Comparison of ENCODE assay signal across 12 mouse cellular contexts in the genomic region with DNA sequence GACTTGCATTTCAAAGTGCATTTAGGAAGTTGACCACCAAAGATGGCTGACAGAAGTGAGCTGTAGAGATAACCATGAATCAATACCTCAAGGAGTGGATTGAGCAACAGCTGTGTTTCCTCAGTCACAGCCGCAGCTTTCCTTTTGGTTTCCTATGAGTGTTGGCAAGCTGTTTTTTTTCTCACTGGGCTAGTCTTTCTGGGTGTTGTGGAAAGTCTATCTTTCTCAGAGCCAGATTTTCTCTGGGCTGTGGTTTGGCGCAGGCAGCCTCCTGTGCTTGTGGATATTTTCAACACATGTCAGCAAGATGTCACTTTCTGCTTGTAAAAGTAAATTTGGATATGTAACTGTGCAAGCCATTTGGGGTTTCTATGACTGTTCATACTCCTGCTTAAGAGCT.
DNase-seq lines count a peak whose midpoint lies in the region; ATAC-seq lines count a peak whose summit lies in the region.
"Had no signal": no experiment of that assay in that cellular context is flagged by ENCODE, and none has a peak within 500 bp of the region (broad histone marks: within the 10 kb centered on the region; RNA-seq: fewer than 3 reads in every experiment).

No protein-coding gene starts in this region.

- peak; percentile 4 to 9 for DNase-seq in layer of hippocampus, adult 8-10 months (ENCODE audit: low spot score in 2 of 2)
- DNase-seq in layer of hippocampus, postnatal 10 days (ENCODE audit: low spot score in 2 of 2) = no peak
- DNase-seq in NIH3T3 (ENCODE audit: low read depth) = peak; percentile 84
- peak; percentile 66 for DNase-seq in fibroblast of lung, adult 2 months (ENCODE audit: low read depth)
- DNase-seq in lung, postnatal 25 days (ENCODE audit: low spot score) = peak; percentile 32
- no peak for DNase-seq in kidney, adult 18-20 months
- DNase-seq: adrenal gland, postnatal 36 days; cerebellum, adult 9-11 months; liver, postnatal 0 days; right cerebral cortex, postnatal 25 days; thymus, postnatal 25 days had no signal

- no peak for ATAC-seq in erythroid progenitor cell, adult 5-6 weeks (replicated peaks; ENCODE audit: low FRiP score, poor library complexity, severe bottlenecking)
- ATAC-seq: liver, postnatal 0 days had no signal

Comparison
In these comparisons a context has a peak if more than half of its experiments do, and no peak if none do; other contexts are left out.
1. DNase-seq: peak in layer of hippocampus, adult 8-10 months (2 of 2), NIH3T3 (single experiment), fibroblast of lung, adult 2 months (single experiment) and lung, postnatal 25 days (single experiment); none in layer of hippocampus, postnatal 10 days (0 of 2) and kidney, adult 18-20 months (single experiment).